Mouse (Mus musculus) embryonic facial prominence, embryonic 14.5 days (tissue): ENCODE results near the gene Dcpp2. TPM values are rescaled to one million over a fixed set of nuclear protein-coding genes. Genes with fewer than 3 reads are reported as not detected.
"Not testable (repeated sequence)": the region's sequence is repeated elsewhere in the genome, so short reads cannot be mapped to it uniquely, and the experiment has no call there.

Source experiments
- ATAC-seq: fragments of 200-750 bp; cut with Nextera tagmentation; 2 replicates; pipeline ENCODE4 v1.8.0; 2017; ENCODE audit warnings: low read depth, moderate number of reproducible peaks, moderate TSS enrichment
- DNase-seq: peaks from one replicate; pipeline ENCODE4 v3.0.0-alpha.2; 2015; ENCODE audit warnings: low spot score
- H3K27ac ChIP-seq: fragments of 300-500 bp; sonication (generic); replicated peaks from 2 replicates; pipeline ENCODE4 v1.5.1; 2014; ENCODE audit warnings: low read depth, mild to moderate bottlenecking, low read length, moderate library complexity
- H3K27me3 ChIP-seq: fragments of 300-500 bp; sonication (generic); replicated peaks from 2 replicates; pipeline ENCODE4 v1.6.1; 2014; ENCODE audit warnings: low read length; ENCODE audit not compliant: control insufficient read depth, insufficient read depth
- H3K36me3 ChIP-seq: fragments of 300-500 bp; sonication (generic); 2 replicates; pipeline ENCODE4 v1.6.1; 2014; ENCODE audit warnings: low read length, mixed read lengths; ENCODE audit not compliant: control insufficient read depth, insufficient read depth
- H3K4me1 ChIP-seq: fragments of 300-500 bp; sonication (generic); 2 replicates; pipeline ENCODE4 v1.6.1; 2014; ENCODE audit warnings: antibody characterized with exemption, low read length; ENCODE audit not compliant: control insufficient read depth, insufficient read depth
- H3K4me2 ChIP-seq: fragments of 300-500 bp; sonication (generic); 2 replicates; pipeline ENCODE4 v1.6.1; 2014; ENCODE audit warnings: low read depth, mild to moderate bottlenecking, low read length, moderate library complexity, mixed read lengths
- H3K4me3 ChIP-seq: fragments of 300-500 bp; sonication (generic); 2 replicates; pipeline ENCODE4 v1.5.1; 2014; ENCODE audit warnings: low read depth, mild to moderate bottlenecking, low read length
- H3K9ac ChIP-seq: fragments of 300-500 bp; sonication (generic); 2 replicates; pipeline ENCODE4 v1.6.1; 2014; ENCODE audit warnings: low read depth, mild to moderate bottlenecking, low read length, moderate library complexity, mixed read lengths
- H3K9me3 ChIP-seq: fragments of 300-500 bp; sonication (generic); 2 replicates; pipeline ENCODE4 v1.6.1; 2016; ENCODE audit warnings: low read length; ENCODE audit not compliant: control insufficient read depth
- WGBS: fragments of 180-500 bp; shearing (Covaris S2); extraction: QIAGEN DNeasy Blood & Tissue Kit; methylation state at CpG from one replicate; pipeline ENCODE4 v1.1.7; 2014; 5-methylcytosine and 5-hydroxymethylcytosine counted together
- polyA plus RNA-seq: library from polyadenylated mRNA; unstranded; fragments of >200 nt; fragmentation: Nextera tagmentation; extraction: Ambion mirVana; gene quantifications from 2 replicates; pipeline ENCODE4 v1.2.1, GENCODE M21; 2014

The Dcpp2 gene
- polyA plus RNA-seq, 1 experiment from 2014 or later = not detected

DNA sequence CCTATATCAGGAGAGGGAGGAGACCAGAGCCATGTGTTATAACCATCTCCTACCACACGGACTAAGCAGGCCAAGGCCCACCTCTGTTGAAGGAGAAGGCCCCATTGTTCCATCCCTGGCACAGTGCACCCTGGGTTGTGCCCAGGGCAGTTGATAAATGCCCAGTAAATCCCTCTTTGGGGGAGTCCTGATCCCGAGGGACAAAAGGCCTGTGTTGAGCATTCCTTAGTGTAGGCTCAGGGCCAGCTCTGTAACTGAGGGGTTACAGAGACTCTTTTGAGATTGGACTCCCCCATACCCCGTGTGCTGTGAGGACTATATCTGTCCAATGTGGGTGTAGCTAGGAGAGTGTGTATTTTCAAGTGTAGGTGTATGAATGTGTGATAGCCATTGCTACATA, 3.9 kb upstream of the Dcpp2 start:
- Histone ChIP-seq H3K27ac (no peak overlapping the region), H3K4me1 (no peaks in the 10 kb centered on the region)
- 34% methylated on average over 3 of the region's 3 CpGs for WGBS

DNA sequence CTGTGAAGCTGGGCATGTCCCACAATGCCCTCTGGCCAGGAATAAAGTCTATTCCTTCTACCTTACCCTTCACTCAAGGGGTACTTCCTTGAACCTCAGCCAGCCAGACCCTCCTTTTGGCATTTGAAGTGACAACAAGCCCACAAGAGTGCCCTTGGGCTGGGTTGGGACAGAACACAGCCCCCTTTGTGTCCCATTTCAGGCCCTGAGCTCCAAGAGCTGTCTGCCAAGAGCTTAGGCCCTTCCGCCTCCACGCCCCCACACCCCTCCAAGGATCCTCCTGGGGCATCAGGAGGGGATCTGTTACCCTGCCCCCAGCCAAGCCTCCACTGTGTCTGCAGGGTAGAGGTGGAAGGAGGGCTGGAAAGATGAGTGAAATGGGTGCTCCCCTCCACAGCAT, 3.5 kb upstream of the Dcpp2 start:
- H3K4me1 ChIP-seq = no peaks in the 10 kb centered on the region
- H3K4me2 ChIP-seq = no peak overlapping the region
- no peaks in the 10 kb centered on the region for H3K27me3 ChIP-seq
- 71% methylated on average over 2 of the region's 2 CpGs for WGBS
- DNase-seq = peak; percentile 39
- no peaks in the 10 kb centered on the region for H3K9me3 ChIP-seq
- H3K27ac ChIP-seq = no peak overlapping the region
- peak; percentile 59; the same call in 1 of the 2 replicates for ATAC-seq
- no peaks in the 10 kb centered on the region for H3K36me3 ChIP-seq
- H3K9ac ChIP-seq = no peak overlapping the region
- no peak overlapping the region for H3K4me3 ChIP-seq

More for the DNA sequence above, 3.9 kb upstream of the Dcpp2 start:
- Histone ChIP-seq H3K9ac (no peak overlapping the region), H3K36me3 (no peaks in the 10 kb centered on the region), H3K9me3 (no peaks in the 10 kb centered on the region), H3K4me2 (no peak overlapping the region), H3K4me3 (no peak overlapping the region), H3K27me3 (no peaks in the 10 kb centered on the region)
- DNase-seq (peak; percentile 66), ATAC-seq (peak; percentile 83)

GRCm38 (mm10) chr17:23917158-23917557, 36.5 kb downstream of the Dcpp2 start, which contains the start of gene Dcpp3:
Dcpp3 (plus strand) TSS chr17:23917458.
- not testable (repeated sequence) for ATAC-seq, H3K4me3 ChIP-seq, H3K4me2 ChIP-seq, H3K27me3 ChIP-seq, H3K36me3 ChIP-seq, H3K9me3 ChIP-seq, H3K4me1 ChIP-seq, DNase-seq, H3K27ac ChIP-seq, H3K9ac ChIP-seq
- 69% methylated on average over 4 of the region's 4 CpGs for WGBS

DNA sequence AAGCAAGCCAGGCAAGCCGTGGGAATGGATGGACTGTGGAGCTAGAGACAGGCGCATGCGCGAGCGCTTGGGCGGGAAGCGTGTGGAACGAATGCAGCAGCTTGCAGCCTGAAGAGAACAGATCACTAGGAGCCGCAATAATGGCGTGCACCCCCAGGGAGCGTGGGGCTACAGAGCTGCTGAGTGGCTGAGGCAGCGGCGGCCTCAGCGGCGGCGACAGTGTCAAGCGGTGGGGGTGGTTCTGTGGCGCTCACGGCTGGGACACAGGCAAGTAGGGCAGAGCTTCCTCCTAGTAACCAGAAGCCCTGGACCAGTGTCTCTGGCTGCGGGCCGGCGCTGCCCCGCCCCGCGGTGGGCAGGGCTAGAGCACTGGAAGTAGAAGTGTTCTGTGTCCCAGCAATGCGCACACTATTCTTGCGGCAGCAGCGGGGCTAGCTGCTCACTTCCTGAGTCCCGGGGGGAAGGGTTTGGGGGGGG, 43.9 kb downstream of the Dcpp2 start:
- H3K4me3 ChIP-seq = peak overlapping the region; percentile 55
- H3K36me3 ChIP-seq = no peaks in the 10 kb centered on the region
- peak overlapping the region; percentile 92 for H3K27ac ChIP-seq
- H3K27me3 ChIP-seq = no peaks in the 10 kb centered on the region
- ATAC-seq = peak; percentile 99
- 0% methylated on average over 25 of the region's 29 CpGs for WGBS
- H3K9me3 ChIP-seq = no peaks in the 10 kb centered on the region
- H3K4me1 ChIP-seq = peaks cover 5% of the 10 kb centered on the region
- H3K9ac ChIP-seq = peak overlapping the region; percentile 72
- peak; percentile 95 for DNase-seq
- H3K4me2 ChIP-seq = peak overlapping the region; percentile 68

- Histone ChIP-seq H3K9me3 (no peaks in the 10 kb centered on the region), H3K36me3 (no peaks in the 10 kb centered on the region), H3K4me3 (peak overlapping the region; percentile 55), H3K27ac (peak overlapping the region; percentile 92), H3K4me1 (peaks cover 5% of the 10 kb centered on the region), H3K4me2 (peak overlapping the region; percentile 68), H3K9ac (peak overlapping the region; percentile 72), H3K27me3 (no peaks in the 10 kb centered on the region)
- ATAC-seq (peak; percentile 85), DNase-seq (peak; percentile 93)
- WGBS = 0% methylated on average over 14 of the region's 14 CpGs
Measured at GRCm38 (mm10) chr17:23925090-23925493, 44.4 kb downstream of the Dcpp2 start.

DNA sequence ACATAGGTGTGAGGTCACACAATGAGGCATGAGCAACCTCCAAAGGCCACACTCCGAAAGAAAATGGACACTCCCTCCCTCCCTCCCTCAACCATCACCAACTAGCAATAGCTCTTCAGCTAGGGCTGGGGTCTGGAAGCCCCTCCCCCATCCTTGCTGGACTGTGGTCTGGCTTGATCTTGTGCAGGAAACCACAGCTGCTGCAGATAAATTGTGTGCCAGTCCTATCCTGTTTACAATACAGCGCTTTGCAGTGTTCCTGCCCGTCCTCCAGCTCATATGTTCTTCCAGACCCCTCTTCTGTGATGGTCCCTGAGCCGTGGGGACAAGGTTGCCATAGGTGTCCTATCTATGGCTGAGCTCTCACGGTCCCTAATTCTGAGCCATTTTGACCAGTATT, 50.5 kb downstream of the Dcpp2 start:
- ATAC-seq (no peak), DNase-seq (no peak)
- WGBS = 83% methylated on average over 5 of the region's 5 CpGs
- Histone ChIP-seq H3K4me1 (no peaks in the 10 kb centered on the region), H3K4me2 (no peak overlapping the region), H3K4me3 (no peak overlapping the region), H3K27ac (no peak overlapping the region), H3K36me3 (no peaks in the 10 kb centered on the region), H3K27me3 (no peaks in the 10 kb centered on the region), H3K9ac (no peak overlapping the region), H3K9me3 (no peaks in the 10 kb centered on the region)

DNA sequence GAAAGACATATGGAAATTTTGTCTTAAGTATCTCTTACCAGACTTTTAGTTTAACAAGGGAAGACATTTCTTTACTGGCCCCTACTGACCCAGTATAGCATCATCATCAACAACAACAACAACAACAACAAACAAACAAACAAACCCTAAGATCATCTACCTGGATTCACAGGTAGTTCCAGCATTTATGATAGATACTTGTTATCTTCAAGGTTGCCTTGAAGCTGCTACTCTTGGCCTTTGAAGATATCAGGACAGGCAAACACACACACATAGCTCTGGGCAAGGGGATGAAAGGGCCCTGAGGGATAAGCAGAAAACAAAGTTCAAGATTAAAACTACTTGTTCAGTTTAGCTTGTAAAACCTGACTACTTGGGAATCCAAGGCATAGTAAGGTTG, 60.7 kb downstream of the Dcpp2 start, which contains the start of gene Sbp:
Gene Sbp (plus strand): TSS at position 301 of the 400 bp plus-strand sequence.
- no peak for ATAC-seq
- no peak within 1 kb of the TSS for H3K27ac ChIP-seq

DNA sequence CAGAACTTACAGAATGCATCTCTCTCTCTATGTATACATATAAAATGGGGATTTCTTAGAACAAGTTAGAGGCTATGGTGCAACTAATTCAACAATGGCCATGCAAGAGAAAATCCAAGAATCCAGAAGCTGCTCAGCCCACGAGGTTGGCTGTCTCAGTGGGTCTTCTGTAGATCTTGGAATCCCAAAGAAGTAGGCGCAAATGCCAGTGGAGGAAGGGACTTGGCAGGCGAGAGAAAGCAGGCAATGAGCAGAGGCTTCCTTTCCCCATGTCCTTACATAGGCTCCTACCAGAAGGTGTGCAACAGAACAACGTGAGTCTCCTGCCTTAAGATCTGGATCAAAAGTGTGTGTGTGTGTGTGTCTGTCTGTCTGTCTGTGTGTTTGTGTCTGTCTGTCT, 66.8 kb downstream of the Dcpp2 start:
- WGBS = 74% methylated on average over 4 of the region's 4 CpGs
- not testable (repeated sequence) for H3K4me3 ChIP-seq, H3K4me1 ChIP-seq, H3K9me3 ChIP-seq, H3K27me3 ChIP-seq, ATAC-seq, H3K36me3 ChIP-seq, H3K9ac ChIP-seq, H3K4me2 ChIP-seq, H3K27ac ChIP-seq, DNase-seq

More for the DNA sequence above, 60.7 kb downstream of the Dcpp2 start, which contains the start of gene Sbp:
- Histone ChIP-seq H3K4me1 (no peaks in the 10 kb centered on the region), H3K27me3 (no peaks in the 10 kb centered on the region), H3K4me3 (no peak within 1 kb of the TSS), H3K9me3 (no peaks in the 10 kb centered on the region), H3K4me2 (no peak within 1 kb of the TSS), H3K36me3 (no peaks in the 10 kb centered on the region), H3K9ac (no peak within 1 kb of the TSS)
- DNase-seq = no peak

DNA sequence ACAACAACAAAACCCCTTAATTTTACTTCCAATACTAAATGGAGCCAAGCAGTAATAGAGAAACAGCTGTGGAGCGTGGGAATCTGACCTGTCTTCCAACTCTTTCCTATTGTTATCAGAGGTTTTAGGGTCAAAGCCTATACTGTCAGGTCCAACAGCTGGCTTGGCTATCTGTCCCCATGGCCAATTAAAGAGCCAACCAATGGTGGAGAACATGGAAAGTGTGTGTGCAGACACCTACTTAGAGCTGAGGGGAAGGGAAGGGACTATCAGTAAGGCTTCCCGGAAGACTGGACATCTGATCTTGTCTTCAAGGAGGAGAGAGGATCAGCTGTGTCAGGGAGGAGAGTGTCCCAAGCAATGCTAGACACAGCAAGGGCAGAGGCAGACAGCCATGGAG, 68.4 kb downstream of the Dcpp2 start:
- H3K36me3 ChIP-seq = no peaks in the 10 kb centered on the region
- WGBS = 89% methylated on average over 2 of the region's 2 CpGs
- DNase-seq (no peak), ATAC-seq (no peak)
- H3K27me3 ChIP-seq = no peaks in the 10 kb centered on the region
- H3K27ac ChIP-seq = no peak overlapping the region
- H3K4me1 ChIP-seq = no peaks in the 10 kb centered on the region
- no peaks in the 10 kb centered on the region for H3K9me3 ChIP-seq
- no peak overlapping the region for H3K9ac ChIP-seq
- no peak overlapping the region for H3K4me2 ChIP-seq
- no peak overlapping the region for H3K4me3 ChIP-seq
